Mouse (Mus musculus) neutrophil, adult 65 days (primary cell): ENCODE data around the gene Ptpn18. TPM values are rescaled to one million over a fixed set of nuclear protein-coding genes. Genes with fewer than 3 reads are reported as not detected.

Experiments used
- total RNA-seq: library from RNA; stranded (reverse); gene quantifications from 2 replicates; pipeline ENCODE4 v1.2.4, GENCODE M21; 2023

Ptpn18 gene
- 87.3 and 97.0 TPM in 2 replicates for total RNA-seq

GRCm38 (mm10) chr1:34459284-34460060, at the start of gene Ptpn18:
Ptpn18 (plus strand) TSS chr1:34459762.

GRCm38 (mm10) chr1:34439215-34439960, 20.2 kb upstream of the Ptpn18 start, which contains the start of the genes Ccdc115 and Imp4:
Ccdc115 (minus strand) TSS chr1:34439672.
Imp4 (plus strand) TSS chr1:34439851.

Other genes with a start within 250 kb of the Ptpn18 start
- 15.5 and 17.9 TPM in 2 replicates for gene Ccdc115, start 20.1 kb upstream of the Ptpn18 start, total RNA-seq
- 35.7 and 47.1 TPM in 2 replicates for gene Imp4, start 19.9 kb upstream of the Ptpn18 start, total RNA-seq
- not detected in 2 replicates for gene Prss39, start 38.6 kb downstream of the Ptpn18 start, total RNA-seq
- gene Cfc1, start 75.9 kb downstream of the Ptpn18 start, total RNA-seq, result not detected in 2 replicates
- gene Prss40, start 101.2 kb downstream of the Ptpn18 start, total RNA-seq, result not detected in 2 replicates
- gene Amer3, start 119.9 kb downstream of the Ptpn18 start, total RNA-seq, result not detected in 2 replicates